Comparison of ENCODE assay signal across 10 mouse cellular contexts in the genomic region with DNA sequence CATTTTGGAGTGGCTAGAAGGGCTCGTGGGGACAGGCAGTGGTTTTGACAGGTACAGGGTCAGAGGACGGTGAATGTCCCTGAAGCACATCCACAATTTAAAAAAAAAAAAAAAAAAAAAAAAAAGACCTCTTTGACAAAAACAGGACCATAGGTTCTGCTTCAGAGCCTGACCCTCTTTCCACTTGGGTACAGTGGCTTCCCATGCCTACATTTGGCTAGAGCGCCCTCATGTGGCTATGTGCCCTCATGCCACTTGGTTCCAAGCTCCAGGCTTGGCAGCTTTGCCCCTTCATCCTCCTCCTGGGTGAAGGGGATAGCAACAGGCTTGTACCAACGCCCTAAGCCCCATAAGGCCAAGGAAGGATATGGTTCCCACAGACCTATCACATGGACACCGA. TPM values are rescaled to one million over a fixed set of nuclear protein-coding genes. Genes with fewer than 3 reads are reported as not detected.
DNase-seq lines count a peak whose midpoint lies in the region; ATAC-seq and TF ChIP-seq lines count a peak whose summit lies in the region.
"Had no signal": no experiment of that assay in that cellular context is flagged by ENCODE, and none has a peak within 500 bp of the region (broad histone marks: within the 10 kb centered on the region; RNA-seq: fewer than 3 reads in every experiment).

No protein-coding gene starts in this region.

- no peak overlapping the region for H3K4me2 ChIP-seq in embryonic facial prominence, embryonic 14.5 days (ENCODE audit: low read depth, low read length)
- H3K4me2 ChIP-seq: midbrain, embryonic 12.5 days had no signal

- no peak overlapping the region for H3K27ac ChIP-seq in testis, adult 2 months (ENCODE audit: control insufficient read depth, insufficient read depth, low read depth, low read length)
- H3K27ac ChIP-seq in embryonic facial prominence, embryonic 14.5 days (replicated peaks; ENCODE audit: low read depth, low read length), result no peak overlapping the region
- H3K27ac ChIP-seq in small intestine, adult 2 months (ENCODE audit: insufficient read depth, low read depth, low read length), result no peak overlapping the region
- H3K27ac ChIP-seq: midbrain, embryonic 12.5 days had no signal

- H3K36me3 ChIP-seq in testis, adult 2 months (ENCODE audit: control insufficient read depth, insufficient read depth, low read length), result no peaks in the 10 kb centered on the region
- H3K36me3 ChIP-seq in embryonic facial prominence, embryonic 14.5 days (ENCODE audit: control insufficient read depth, insufficient read depth, low read length), result no peaks in the 10 kb centered on the region
- H3K36me3 ChIP-seq in small intestine, adult 2 months (ENCODE audit: control insufficient read depth, insufficient read depth, low read length), result no peaks in the 10 kb centered on the region
- H3K36me3 ChIP-seq: midbrain, embryonic 12.5 days had no signal

- 0 out of 2 replicates have a peak, but pooled peaks have one; percentile 15 for ATAC-seq in embryonic facial prominence, embryonic 14.5 days (ENCODE audit: low read depth)

- peak; percentile 79; the same call in 1 of the 2 replicates for TF ChIP-seq CTCF in testis, adult 2 months (IDR thresholded peaks at IDR 0.05; ENCODE audit: control insufficient read depth, insufficient read depth, insufficient replicate concordance, low read depth, low read length)
- peak; percentile 73; the same call in 1 of the 2 replicates for TF ChIP-seq CTCF in small intestine, adult 2 months (IDR thresholded peaks at IDR 0.05; ENCODE audit: extremely low read depth, insufficient read length, insufficient replicate concordance, low read depth, low read length)

- 50% methylated on average over 5 of the region's 5 CpGs for WGBS in embryonic facial prominence, embryonic 14.5 days
- WGBS in small intestine, adult 2 months, result 51% methylated on average over 5 of the region's 5 CpGs

- no peak overlapping the region for H3K4me3 ChIP-seq in testis, adult 2 months (ENCODE audit: control insufficient read depth, low read depth, low read length)
- no peak overlapping the region for H3K4me3 ChIP-seq in embryonic facial prominence, embryonic 14.5 days (ENCODE audit: low read depth, low read length)
- no peak overlapping the region for H3K4me3 ChIP-seq in small intestine, adult 2 months (ENCODE audit: low read depth, low read length)
- H3K4me3 ChIP-seq: midbrain, embryonic 12.5 days had no signal

- H3K9ac ChIP-seq in embryonic facial prominence, embryonic 14.5 days (ENCODE audit: low read depth, low read length), result no peak overlapping the region
- H3K9ac ChIP-seq: midbrain, embryonic 12.5 days had no signal

- H3K4me1 ChIP-seq in testis, adult 2 months (ENCODE audit: control insufficient read depth, insufficient read depth, low read length), result no peaks in the 10 kb centered on the region
- no peaks in the 10 kb centered on the region for H3K4me1 ChIP-seq in embryonic facial prominence, embryonic 14.5 days (ENCODE audit: control insufficient read depth, insufficient read depth, low read length)
- no peaks in the 10 kb centered on the region for H3K4me1 ChIP-seq in small intestine, adult 2 months (ENCODE audit: control insufficient read depth, insufficient read depth, insufficient read length, low read length)
- H3K4me1 ChIP-seq: midbrain, embryonic 12.5 days had no signal

- H3K9me3 ChIP-seq in embryonic facial prominence, embryonic 14.5 days (ENCODE audit: control insufficient read depth, low read length), result peaks cover 3% of the 10 kb centered on the region; the same call in 1 of the 2 replicates

- no peak for DNase-seq in testis, postnatal 14 days (ENCODE audit: low spot score)
- peak; percentile 31 to 63 for DNase-seq in adrenal gland, postnatal 4 days (ENCODE audit: low spot score in 2 of 2)
- DNase-seq in embryonic facial prominence, embryonic 14.5 days (ENCODE audit: low spot score), result peak; percentile 24
- DNase-seq in kidney, postnatal 10 days, result peak; percentile 83
- peak; percentile 78 for DNase-seq in lung, postnatal 10 days
- DNase-seq in yolk sac, embryonic 10.5 days (ENCODE audit: low spot score), result no peak

- no peaks in the 10 kb centered on the region for H3K27me3 ChIP-seq in testis, adult 2 months (ENCODE audit: control insufficient read depth, insufficient read depth, low read length)
- H3K27me3 ChIP-seq in embryonic facial prominence, embryonic 14.5 days (replicated peaks; ENCODE audit: control insufficient read depth, insufficient read depth, low read length), result no peaks in the 10 kb centered on the region
- H3K27me3 ChIP-seq in small intestine, adult 2 months (ENCODE audit: control insufficient read depth, insufficient read depth, low read length), result no peaks in the 10 kb centered on the region
- H3K27me3 ChIP-seq: midbrain, embryonic 12.5 days had no signal

- no peak for TF ChIP-seq POLR2A in testis, adult 2 months (IDR thresholded peaks at IDR 0.05; ENCODE audit: control insufficient read depth, low read depth, low read length)
- TF ChIP-seq POLR2A in small intestine, adult 2 months (IDR thresholded peaks at IDR 0.05; ENCODE audit: low read depth, low read length), result no peak

RNA-seq across cellular contexts. Expression of gene AL607142.1, which starts 39.8 kb away (rescaled TPM):
- polyA plus RNA-seq in testis, adult 2 months (2012; rRNA removed), result not detected in 2 replicates
- not detected for total RNA-seq in adrenal gland, postnatal 4 days (2021)
- polyA plus RNA-seq in embryonic facial prominence, embryonic 14.5 days (2014; fragmentation: Nextera tagmentation; extraction: Ambion mirVana), result not detected in 2 replicates
- polyA plus RNA-seq in small intestine, adult 2 months (2012; rRNA removed), result not detected in 2 replicates
- polyA plus RNA-seq: frontal cortex, adult 2 months; midbrain, embryonic 12.5 days had no signal

RNA-seq across cellular contexts. Expression of gene Edn2, which starts 56.4 kb away (rescaled TPM):
- not detected in 2 replicates for polyA plus RNA-seq in testis, adult 2 months (2012; rRNA removed)
- total RNA-seq in adrenal gland, postnatal 4 days (2021), result not detected
- 3.0 and 4.0 TPM in 2 replicates for polyA plus RNA-seq in embryonic facial prominence, embryonic 14.5 days (2014; fragmentation: Nextera tagmentation; extraction: Ambion mirVana)
- polyA plus RNA-seq in small intestine, adult 2 months (2012; rRNA removed), result 16.5 and 51.5 TPM in 2 replicates
- polyA plus RNA-seq: midbrain, embryonic 12.5 days had no signal

Comparison
In these comparisons a context has a peak if more than half of its experiments do, and no peak if none do; other contexts are left out.
1. DNase-seq: peak in adrenal gland, postnatal 4 days (2 of 2), embryonic facial prominence, embryonic 14.5 days (single experiment), kidney, postnatal 10 days (single experiment) and lung, postnatal 10 days (single experiment); none in testis, postnatal 14 days (single experiment) and yolk sac, embryonic 10.5 days (single experiment).